Mouse (Mus musculus) neutrophil, adult 5-6 weeks (primary cell): Measurements from ENCODE around the gene Maged1. TPM values are rescaled to one million over a fixed set of nuclear protein-coding genes. Genes with fewer than 3 reads are reported as not detected.

Experiments
- total RNA-seq: library from RNA; stranded (forward); fragments of 200-1000 nt; gene quantifications from 2 replicates; pipeline ENCODE4 v1.2.3, GENCODE M21; 2017

Gene Maged1
- total RNA-seq, 1 experiment from 2014 or later, result 0.81 TPM

Other genes with a start within 250 kb of the Maged1 start
- not detected in 2 replicates for gene Fam90a1b, start 175.4 kb downstream of the Maged1 start, total RNA-seq
- 3.4 and 6.9 TPM in 2 replicates for gene Apoo, start 175.0 kb downstream of the Maged1 start, total RNA-seq
- gene Gspt2, start 93.9 kb upstream of the Maged1 start, total RNA-seq, result not detected in 2 replicates
- 19.3 and 19.5 TPM in 2 replicates for gene Zxdb, start 182.4 kb upstream of the Maged1 start, total RNA-seq